8 mouse cellular contexts compared by ENCODE assay signal in genomic region chr3:14871386-14871785, GRCm38 (mm10). TPM values are rescaled to one million over a fixed set of nuclear protein-coding genes. Genes with fewer than 3 reads are reported as not detected.
DNase-seq lines count a peak whose midpoint lies in the region; ATAC-seq and TF ChIP-seq lines count a peak whose summit lies in the region.

No protein-coding gene starts in this region.

- H3K27me3 ChIP-seq in kidney, adult 2 months (replicated peaks; ENCODE audit: control insufficient read depth, insufficient read depth, low read length) = no peaks in the 10 kb centered on the region
- H3K27me3 ChIP-seq in kidney, embryonic 15.5 days = 0 out of 2 replicates have a peak, but pooled peaks cover 4% of the 10 kb centered on the region
- no peaks in the 10 kb centered on the region for H3K27me3 ChIP-seq in C2C12 (ENCODE audit: control insufficient read depth, insufficient read depth, insufficient read length)
- no peaks in the 10 kb centered on the region for H3K27me3 ChIP-seq in embryonic facial prominence, embryonic 15.5 days
- H3K27me3 ChIP-seq in megakaryocyte, embryonic 14.5 days (replicated peaks) = no peaks in the 10 kb centered on the region
- H3K27me3 ChIP-seq in forebrain, embryonic 15.5 days = no peaks in the 10 kb centered on the region
- no peaks in the 10 kb centered on the region for H3K27me3 ChIP-seq in intestine, embryonic 16.5 days (replicated peaks; ENCODE audit: control insufficient read depth, insufficient read depth, low read length)

- H3K36me3 ChIP-seq in kidney, adult 2 months (ENCODE audit: control insufficient read depth, insufficient read depth, low read length) = no peaks in the 10 kb centered on the region
- H3K36me3 ChIP-seq in kidney, embryonic 15.5 days = no peaks in the 10 kb centered on the region
- no peaks in the 10 kb centered on the region for H3K36me3 ChIP-seq in C2C12 (ENCODE audit: control insufficient read depth, insufficient read depth)
- no peaks in the 10 kb centered on the region for H3K36me3 ChIP-seq in embryonic facial prominence, embryonic 15.5 days
- no peaks in the 10 kb centered on the region for H3K36me3 ChIP-seq in megakaryocyte, embryonic 14.5 days (replicated peaks; ENCODE audit: low read length)
- no peaks in the 10 kb centered on the region for H3K36me3 ChIP-seq in forebrain, embryonic 15.5 days
- no peaks in the 10 kb centered on the region for H3K36me3 ChIP-seq in intestine, embryonic 16.5 days (ENCODE audit: control insufficient read depth, insufficient read depth, low read length)

- H3K4me3 ChIP-seq in kidney, adult 2 months (ENCODE audit: insufficient read depth, low read depth, low read length) = no peak overlapping the region
- H3K4me3 ChIP-seq in kidney, embryonic 15.5 days (replicated peaks) = no peak overlapping the region
- H3K4me3 ChIP-seq in C2C12 (ENCODE audit: insufficient read depth, poor library complexity, severe bottlenecking) = no peak overlapping the region
- H3K4me3 ChIP-seq in embryonic facial prominence, embryonic 15.5 days (replicated peaks) = no peak overlapping the region
- H3K4me3 ChIP-seq in megakaryocyte, embryonic 14.5 days (replicated peaks) = peak overlapping the region; percentile 1
- no peak overlapping the region for H3K4me3 ChIP-seq in forebrain, embryonic 15.5 days
- H3K4me3 ChIP-seq in intestine, embryonic 16.5 days (ENCODE audit: low read length) = no peak overlapping the region

- no peak overlapping the region for H3K4me2 ChIP-seq in kidney, embryonic 15.5 days
- no peak overlapping the region for H3K4me2 ChIP-seq in embryonic facial prominence, embryonic 15.5 days (replicated peaks)
- H3K4me2 ChIP-seq in forebrain, embryonic 15.5 days (replicated peaks) = no peak overlapping the region
- H3K4me2 ChIP-seq in intestine, embryonic 16.5 days (ENCODE audit: low read depth, low read length) = no peak overlapping the region

- ATAC-seq in kidney, embryonic 15.5 days (replicated peaks; ENCODE audit: low FRiP score) = no peak
- 0 out of 2 replicates have a peak, but pooled peaks have one; percentile 41 for ATAC-seq in embryonic facial prominence, embryonic 15.5 days (ENCODE audit: insufficient number of reproducible peaks, low FRiP score, low TSS enrichment, low read depth)
- ATAC-seq in forebrain, embryonic 15.5 days (replicated peaks) = no peak
- ATAC-seq in intestine, embryonic 16.5 days = no peak

- WGBS in kidney, adult 2 months = 53% methylated on average over 7 of the region's 7 CpGs
- WGBS in kidney, embryonic 15.5 days = 52% methylated on average over 7 of the region's 7 CpGs
- WGBS in embryonic facial prominence, embryonic 15.5 days = 36% methylated on average over 7 of the region's 7 CpGs
- WGBS in forebrain, embryonic 15.5 days = 64% methylated on average over 7 of the region's 7 CpGs
- 54% methylated on average over 7 of the region's 7 CpGs for WGBS in intestine, embryonic 16.5 days

- H3ac ChIP-seq in C2C12 (ENCODE audit: control insufficient read depth, insufficient read length, low read depth) = no peak overlapping the region

- no peak for TF ChIP-seq POLR2A in kidney, adult 2 months (IDR thresholded peaks at IDR 0.05; ENCODE audit: low read depth, low read length)

- H3K79me2 ChIP-seq in C2C12 (ENCODE audit: control insufficient read depth, insufficient read depth) = no peaks in the 10 kb centered on the region

- no peak overlapping the region for H3K27ac ChIP-seq in kidney, adult 2 months (ENCODE audit: insufficient read depth, low read depth, low read length)
- H3K27ac ChIP-seq in kidney, embryonic 15.5 days = no peak overlapping the region
- no peak overlapping the region for H3K27ac ChIP-seq in embryonic facial prominence, embryonic 15.5 days (replicated peaks)
- H3K27ac ChIP-seq in forebrain, embryonic 15.5 days (replicated peaks) = no peak overlapping the region
- H3K27ac ChIP-seq in intestine, embryonic 16.5 days (ENCODE audit: low read length) = no peak overlapping the region

- H3K79me3 ChIP-seq in C2C12 (ENCODE audit: low read depth) = no peaks in the 10 kb centered on the region

- peak; percentile 72 for DNase-seq in kidney, adult 2 months
- DNase-seq in MN1 (ENCODE audit: low spot score) = no peak

- no peaks in the 10 kb centered on the region for H3K4me1 ChIP-seq in kidney, adult 2 months (ENCODE audit: control insufficient read depth, insufficient read depth, low read length)
- no peaks in the 10 kb centered on the region for H3K4me1 ChIP-seq in kidney, embryonic 15.5 days
- no peaks in the 10 kb centered on the region for H3K4me1 ChIP-seq in embryonic facial prominence, embryonic 15.5 days
- peaks cover 33% of the 10 kb centered on the region for H3K4me1 ChIP-seq in megakaryocyte, embryonic 14.5 days
- no peaks in the 10 kb centered on the region for H3K4me1 ChIP-seq in forebrain, embryonic 15.5 days
- no peaks in the 10 kb centered on the region for H3K4me1 ChIP-seq in intestine, embryonic 16.5 days (ENCODE audit: control insufficient read depth, insufficient read depth, low read length)

- H3K9ac ChIP-seq in kidney, embryonic 15.5 days = no peak overlapping the region
- no peak overlapping the region for H3K9ac ChIP-seq in embryonic facial prominence, embryonic 15.5 days
- no peak overlapping the region for H3K9ac ChIP-seq in forebrain, embryonic 15.5 days (replicated peaks)
- no peak overlapping the region for H3K9ac ChIP-seq in intestine, embryonic 16.5 days (ENCODE audit: low read depth, low read length)

- no peaks in the 10 kb centered on the region for H3K9me3 ChIP-seq in kidney, embryonic 15.5 days (replicated peaks)
- H3K9me3 ChIP-seq in embryonic facial prominence, embryonic 15.5 days (replicated peaks) = no peaks in the 10 kb centered on the region
- no peaks in the 10 kb centered on the region for H3K9me3 ChIP-seq in megakaryocyte, embryonic 14.5 days
- no peaks in the 10 kb centered on the region for H3K9me3 ChIP-seq in forebrain, embryonic 15.5 days
- H3K9me3 ChIP-seq in intestine, embryonic 16.5 days (ENCODE audit: control insufficient read depth, low read length) = no peaks in the 10 kb centered on the region

- no peak; the same call in 1 of the 2 replicates for TF ChIP-seq CTCF in kidney, adult 2 months (conservative IDR thresholded peaks at IDR 0.05; ENCODE audit: insufficient read depth, insufficient read length, low read depth, low read length)
- TF ChIP-seq CTCF in C2C12 (IDR thresholded peaks at IDR 0.05; ENCODE audit: control insufficient read depth, insufficient read depth, insufficient read length) = peak; percentile 46

TF ChIP-seq in C2C12, 6 proteins besides CTCF, POLR2A, EP300 and RAD21:
- TF ChIP-seq MYOD1 (IDR thresholded peaks at IDR 0.05; ENCODE audit: control insufficient read depth, insufficient read length, low read depth) (no peak), MYOG (IDR thresholded peaks at IDR 0.05; ENCODE audit: control insufficient read depth, extremely low read depth, insufficient read length) (no peak), FOSL1 (IDR thresholded peaks at IDR 0.05; ENCODE audit: insufficient read depth, low read length, poor library complexity, severe bottlenecking) (no peak), USF1 (IDR thresholded peaks at IDR 0.05; ENCODE audit: low read depth) (no peak), MAX (IDR thresholded peaks at IDR 0.05) (no peak), CEBPB (IDR thresholded peaks at IDR 0.05; ENCODE audit: low read depth) (no peak)

RNA-seq across cellular contexts. Expression of gene Car3, which starts 8.1 kb away (rescaled TPM):
- 359 and 491 TPM in 2 replicates for polyA plus RNA-seq in kidney, adult 2 months (2012; rRNA removed)
- 18.8 and 39.6 TPM in 2 replicates for polyA plus RNA-seq in kidney, embryonic 15.5 days (2015; fragmentation: Nextera tagmentation; extraction: Ambion mirVana)
- polyA plus RNA-seq in C2C12 (2012; fragmentation: generic; extraction: Trizol) = 26.3 TPM
- polyA plus RNA-seq in embryonic facial prominence, embryonic 15.5 days (2015; fragmentation: Nextera tagmentation; extraction: Ambion mirVana) = 41.9 and 49.6 TPM in 2 replicates
- polyA plus RNA-seq in megakaryocyte, embryonic 14.5 days (2012; ENCODE audit: insufficient read depth, low replicate concordance) = not detected in 2 replicates
- 1.1 and 2.1 TPM in 2 replicates for polyA plus RNA-seq in forebrain, embryonic 15.5 days (2015; fragmentation: Nextera tagmentation; extraction: Ambion mirVana)
- 2.4 and 5.9 TPM in 2 replicates for polyA plus RNA-seq in intestine, embryonic 16.5 days (2015; fragmentation: Nextera tagmentation; extraction: Ambion mirVana)

RNA-seq across cellular contexts. Expression of gene Car2, which starts 14.7 kb away (rescaled TPM):
- polyA plus RNA-seq in kidney, adult 2 months (2012; rRNA removed) = 1,535 and 1,611 TPM in 2 replicates
- 82.4 and 87.0 TPM in 2 replicates for polyA plus RNA-seq in kidney, embryonic 15.5 days (2015; fragmentation: Nextera tagmentation; extraction: Ambion mirVana)
- polyA plus RNA-seq in C2C12 (2012; fragmentation: generic; extraction: Trizol) = 1.4 TPM
- polyA plus RNA-seq in embryonic facial prominence, embryonic 15.5 days (2015; fragmentation: Nextera tagmentation; extraction: Ambion mirVana) = 19.9 and 22.5 TPM in 2 replicates
- 53.1 and 125 TPM in 2 replicates for polyA plus RNA-seq in megakaryocyte, embryonic 14.5 days (2012; ENCODE audit: insufficient read depth, low replicate concordance)
- 21.7 and 22.7 TPM in 2 replicates for polyA plus RNA-seq in forebrain, embryonic 15.5 days (2015; fragmentation: Nextera tagmentation; extraction: Ambion mirVana)
- 47.1 and 83.2 TPM in 2 replicates for polyA plus RNA-seq in intestine, embryonic 16.5 days (2015; fragmentation: Nextera tagmentation; extraction: Ambion mirVana)

Comparison
In these comparisons a context has a peak if more than half of its experiments do, and no peak if none do; other contexts are left out.
1. RNA of gene Car2, which starts 14.7 kb away (polyA plus RNA-seq): 1,535 to 1,611 TPM in kidney, adult 2 months; 82.4 to 87.0 TPM in kidney, embryonic 15.5 days, 47.1 to 83.2 TPM in intestine, embryonic 16.5 days, 53.1 to 125 TPM in megakaryocyte, embryonic 14.5 days, 21.7 to 22.7 TPM in forebrain, embryonic 15.5 days, 19.9 to 22.5 TPM in embryonic facial prominence, embryonic 15.5 days and 1.4 TPM in C2C12 (single experiment); every median in the first group is over 10 times any median in the second.